Comparison of ENCODE assay signal across 8 mouse cellular contexts in genomic region chr16:96083179-96083646, GRCm38 (mm10). TPM values are rescaled to one million over a fixed set of nuclear protein-coding genes. Genes with fewer than 3 reads are reported as not detected.
DNase-seq lines count a peak whose midpoint lies in the region; ATAC-seq and TF ChIP-seq lines count a peak whose summit lies in the region.

No protein-coding gene starts in this region.

- WGBS in liver, embryonic 14.5 days (ENCODE audit: insufficient replicate concordance), result 23% methylated on average over 20 of the region's 20 CpGs
- WGBS in neural tube, embryonic 14.5 days, result 4% methylated on average over 20 of the region's 20 CpGs

- H3K4me1 ChIP-seq in ES-E14 (ENCODE audit: control insufficient read depth in 2 of 2, insufficient read depth in 2 of 2, low read length in 2 of 2, poor library complexity in 1 of 2), result peaks cover 7 to 15% of the 10 kb centered on the region in 2 experiments
- H3K4me1 ChIP-seq in liver, embryonic 14.5 days (replicated peaks; ENCODE audit: control insufficient read depth in 2 of 2, insufficient read depth in 2 of 2, low read length in 1 of 2), result peaks cover 0 to 9% of the 10 kb centered on the region in 2 experiments; a peak in 2 of 4 replicates
- H3K4me1 ChIP-seq in neural tube, embryonic 14.5 days (ENCODE audit: control insufficient read depth, insufficient read depth, low read length), result peaks cover 10% of the 10 kb centered on the region

- H3K9me3 ChIP-seq in ES-E14 (ENCODE audit: control insufficient read depth, insufficient read depth, low read depth, low read length), result no peaks in the 10 kb centered on the region
- no peaks in the 10 kb centered on the region for H3K9me3 ChIP-seq in liver, embryonic 14.5 days (ENCODE audit: control insufficient read depth, low read length)
- H3K9me3 ChIP-seq in neural tube, embryonic 14.5 days (ENCODE audit: control insufficient read depth, low read length), result no peaks in the 10 kb centered on the region

- peak overlapping the region; percentile 94 for H3K27ac ChIP-seq in ES-E14 (ENCODE audit: insufficient read depth, low read depth, low read length, poor library complexity, severe bottlenecking)
- H3K27ac ChIP-seq in liver, embryonic 14.5 days, result no peak overlapping the region
- peak overlapping the region; percentile 96 for H3K27ac ChIP-seq in neural tube, embryonic 14.5 days (ENCODE audit: low read depth, low read length)

- no peak for ATAC-seq in liver, embryonic 14.5 days (ENCODE audit: insufficient read depth)
- no peak for ATAC-seq in neural tube, embryonic 14.5 days (ENCODE audit: low read depth)

- no peak for TF ChIP-seq EP300 in liver, embryonic 14.5 days (IDR thresholded peaks at IDR 0.05; ENCODE audit: low read depth)

- peak overlapping the region; percentile 90 for H3K4me2 ChIP-seq in liver, embryonic 14.5 days (ENCODE audit: low read depth)
- H3K4me2 ChIP-seq in neural tube, embryonic 14.5 days (ENCODE audit: low read depth, low read length), result peak overlapping the region; percentile 43

- peak; percentile 43 for DNase-seq in adrenal gland, adult 8-10 months
- DNase-seq in adrenal gland, adult 2 months, result no peak
- peak; percentile 73 for DNase-seq in ES-E14 (ENCODE audit: low read depth, low spot score)
- DNase-seq in gastrocnemius, adult 8-10 months (ENCODE audit: low spot score in 2 of 2), result peak; percentile 19 to 47
- peak; percentile 83 for DNase-seq in kidney, adult 11 months
- DNase-seq in liver, embryonic 14.5 days (ENCODE audit: low read depth in 3 of 3, low spot score in 3 of 3), result no peak
- DNase-seq in layer of hippocampus, postnatal 36 days, result no peak

- H3K36me3 ChIP-seq in ES-E14 (ENCODE audit: control insufficient read depth, insufficient read depth, low read length, poor library complexity, severe bottlenecking), result peaks cover 20% of the 10 kb centered on the region
- no peaks in the 10 kb centered on the region; the same call in 1 of the 2 replicates for H3K36me3 ChIP-seq in liver, embryonic 14.5 days (replicated peaks; ENCODE audit: control insufficient read depth, insufficient read depth, low read depth)
- H3K36me3 ChIP-seq in neural tube, embryonic 14.5 days (ENCODE audit: control insufficient read depth, insufficient read depth, low read length), result peaks cover 9% of the 10 kb centered on the region

- in situ Hi-C loops in ES-E14 (cut with MboI; ENCODE audit: low sequenced_read_pairs in 2 of 2, unreplicated experiment in 2 of 2), result no loop called here

- peaks cover 18% of the 10 kb centered on the region for H3K27me3 ChIP-seq in liver, embryonic 14.5 days (ENCODE audit: control insufficient read depth, insufficient read depth, low read length)
- no peaks in the 10 kb centered on the region for H3K27me3 ChIP-seq in neural tube, embryonic 14.5 days (ENCODE audit: control insufficient read depth, insufficient read depth, low read length)

- TF ChIP-seq CTCF in liver, embryonic 14.5 days (IDR thresholded peaks at IDR 0.05; ENCODE audit: low read depth), result no peak

- H3K4me3 ChIP-seq in ES-E14 (ENCODE audit: insufficient read depth in 1 of 2, low read depth in 1 of 2, low read length in 2 of 2, poor library complexity in 1 of 2, severe bottlenecking in 1 of 2), result peak overlapping the region; percentile 74 to 99
- H3K4me3 ChIP-seq in liver, embryonic 14.5 days (ENCODE audit: insufficient read depth in 1 of 2, low read depth in 2 of 2, low read length in 2 of 2), result peak overlapping the region; percentile 38 to 74
- peak overlapping the region; percentile 99 for H3K4me3 ChIP-seq in neural tube, embryonic 14.5 days (ENCODE audit: low read depth, low read length)

- H3K9ac ChIP-seq in ES-E14 (ENCODE audit: insufficient read depth, low read depth, low read length, poor library complexity, severe bottlenecking), result peak overlapping the region; percentile 91
- H3K9ac ChIP-seq in liver, embryonic 14.5 days (replicated peaks), result no peak overlapping the region
- H3K9ac ChIP-seq in neural tube, embryonic 14.5 days (replicated peaks; ENCODE audit: low read depth, low read length), result peak overlapping the region; percentile 99

TF ChIP-seq in ES-E14, 5 proteins besides CTCF, POLR2A, EP300 and RAD21:
- TF ChIP-seq HCFC1 (IDR thresholded peaks at IDR 0.05; ENCODE audit: borderline replicate concordance, insufficient read depth, low read length) (peak; percentile 59; the same call in 1 of the 2 replicates), ZC3H11A (IDR thresholded peaks at IDR 0.05; ENCODE audit: borderline replicate concordance, low read depth, low read length) (no peak)

RNA-seq across cellular contexts. Expression of gene Brwd1, which starts 0.9 kb away (rescaled TPM):
- 100 to 1,000 TPM in 2 of 4 experiments, 10 to 100 TPM in 2; 73.1 to 126 (median 88.6) TPM for total RNA-seq in adrenal gland, adult 8-10 months (2022)
- total RNA-seq in adrenal gland, adult 2 months (2021), result 10 to 100 TPM; 62.3 to 73.5 TPM
- 16.8 and 29.0 TPM in 2 replicates for polyA plus RNA-seq in adrenal gland, adult 2 months (2012; rRNA removed)
- total RNA-seq in ES-E14 (2012; rRNA removed), result 117 and 146 TPM in 2 replicates
- total RNA-seq in gastrocnemius, adult 8-10 months (2022), result 10 to 100 TPM; 48.0 to 63.0 (median 55.2) TPM
- polyA plus RNA-seq in liver, embryonic 14.5 days (2012; rRNA removed), result 4.8 and 7.3 TPM in 2 replicates
- polyA plus RNA-seq in liver, embryonic 14.5 days (2014; fragmentation: Nextera tagmentation; extraction: Ambion mirVana), result 12.3 and 14.3 TPM in 2 replicates
- 310 and 332 TPM in 2 replicates for polyA plus RNA-seq in neural tube, embryonic 14.5 days (2014; fragmentation: Nextera tagmentation; extraction: Ambion mirVana)
- total RNA-seq in layer of hippocampus, postnatal 36 days (2021), result 100 to 1,000 TPM; 138 to 140 TPM

RNA-seq across cellular contexts. Expression of gene Hmgn1, which starts 44.3 kb away (rescaled TPM):
- total RNA-seq in adrenal gland, adult 8-10 months (2022), result 100 to 1,000 TPM; 154 to 239 (median 191) TPM
- total RNA-seq in adrenal gland, adult 2 months (2021), result 100 to 1,000 TPM; 215 to 238 TPM
- polyA plus RNA-seq in adrenal gland, adult 2 months (2012; rRNA removed), result 12.9 and 14.9 TPM in 2 replicates
- 278 and 403 TPM in 2 replicates for total RNA-seq in ES-E14 (2012; rRNA removed)
- 10 to 100 TPM; 19.1 to 31.3 (median 25.5) TPM for total RNA-seq in gastrocnemius, adult 8-10 months (2022)
- polyA plus RNA-seq in liver, embryonic 14.5 days (2012; rRNA removed), result 35.6 and 58.7 TPM in 2 replicates
- polyA plus RNA-seq in liver, embryonic 14.5 days (2014; fragmentation: Nextera tagmentation; extraction: Ambion mirVana), result 120 and 122 TPM in 2 replicates
- 255 and 354 TPM in 2 replicates for polyA plus RNA-seq in neural tube, embryonic 14.5 days (2014; fragmentation: Nextera tagmentation; extraction: Ambion mirVana)
- total RNA-seq in layer of hippocampus, postnatal 36 days (2021), result 10 to 100 TPM; 79.7 to 91.4 TPM

Comparison
In these comparisons a context has a peak if more than half of its experiments do, and no peak if none do; other contexts are left out.
1. DNase-seq: peak in adrenal gland, adult 8-10 months (single experiment), ES-E14 (single experiment), gastrocnemius, adult 8-10 months (2 of 2) and kidney, adult 11 months (single experiment); none in adrenal gland, adult 2 months (single experiment), liver, embryonic 14.5 days (0 of 3) and layer of hippocampus, postnatal 36 days (0 of 2).
2. Peak in every context shown above with its lines, with median percentiles within 50 percentile points of each other: H3K4me3 ChIP-seq.